Mouse (Mus musculus): Measurements from ENCODE around the gene Klhl32.

DNA sequence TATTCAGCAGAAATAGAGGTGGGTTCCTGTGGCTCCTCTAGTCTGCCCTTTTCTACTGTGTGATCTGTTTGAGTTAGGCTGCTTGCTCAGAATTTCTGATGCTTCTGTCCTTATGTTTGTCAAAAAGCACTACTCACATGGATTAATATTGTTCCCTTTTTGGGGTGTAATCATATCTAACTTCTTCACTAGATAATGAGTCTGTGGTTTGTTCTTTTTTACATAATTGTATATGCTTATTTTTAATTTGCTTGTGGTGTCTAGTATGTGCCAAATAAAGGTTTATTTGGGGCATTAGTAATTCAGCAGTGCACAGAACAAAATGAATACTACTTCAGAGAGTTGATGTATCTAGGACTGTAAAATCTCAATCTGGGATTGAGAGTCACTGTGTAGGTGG is 256.1 kb downstream of the Klhl32 start:
- TF ChIP-seq POLR2A (IDR thresholded peaks at IDR 0.05; ENCODE audit: borderline replicate concordance, low read depth, low read length) = no peak
- no peak for TF ChIP-seq CTCF (IDR thresholded peaks at IDR 0.05; ENCODE audit: low read depth, low read length)
